ENCODE assay signal across 14 mouse cellular contexts in genomic region chr16:10536961-10537360, GRCm38 (mm10).
"Had no signal": no experiment of that assay in that cellular context is flagged by ENCODE, and none has a peak within 500 bp of the region (broad histone marks: within the 10 kb centered on the region; RNA-seq: fewer than 3 reads in every experiment).

No protein-coding gene starts in this region.

- H3K27ac ChIP-seq: midbrain, embryonic 10.5 days; midbrain, embryonic 12.5 days; neural tube, embryonic 12.5 days had no signal

- H3K9me3 ChIP-seq: midbrain, embryonic 10.5 days; midbrain, embryonic 12.5 days; neural tube, embryonic 12.5 days had no signal

- H3K9ac ChIP-seq: lung, embryonic 14.5 days; midbrain, embryonic 12.5 days; neural tube, embryonic 12.5 days had no signal

- ATAC-seq: midbrain, embryonic 16.5 days had no signal

- H3K27me3 ChIP-seq: midbrain, embryonic 12.5 days; neural tube, embryonic 12.5 days had no signal

- H3K4me3 ChIP-seq: midbrain, embryonic 10.5 days; midbrain, embryonic 12.5 days; myocyte; neural tube, embryonic 12.5 days had no signal

- H3K36me3 ChIP-seq: neural tube, embryonic 12.5 days had no signal

- DNase-seq: lung, adult 18-20 months; lung, embryonic 14.5 days; lung, postnatal 10 days; lung, postnatal 4 days; midbrain, embryonic 14.5 days; right cerebral cortex, postnatal 14 days; thymus, adult 18-20 months; thymus, postnatal 14 days; thymus, postnatal 36 days had no signal

- H3K4me2 ChIP-seq: lung, embryonic 14.5 days; midbrain, embryonic 12.5 days; neural tube, embryonic 12.5 days had no signal
